Mouse (Mus musculus): ENCODE measurements around the gene Hist1h2ba.

Gene Hist1h2ba

DNA sequence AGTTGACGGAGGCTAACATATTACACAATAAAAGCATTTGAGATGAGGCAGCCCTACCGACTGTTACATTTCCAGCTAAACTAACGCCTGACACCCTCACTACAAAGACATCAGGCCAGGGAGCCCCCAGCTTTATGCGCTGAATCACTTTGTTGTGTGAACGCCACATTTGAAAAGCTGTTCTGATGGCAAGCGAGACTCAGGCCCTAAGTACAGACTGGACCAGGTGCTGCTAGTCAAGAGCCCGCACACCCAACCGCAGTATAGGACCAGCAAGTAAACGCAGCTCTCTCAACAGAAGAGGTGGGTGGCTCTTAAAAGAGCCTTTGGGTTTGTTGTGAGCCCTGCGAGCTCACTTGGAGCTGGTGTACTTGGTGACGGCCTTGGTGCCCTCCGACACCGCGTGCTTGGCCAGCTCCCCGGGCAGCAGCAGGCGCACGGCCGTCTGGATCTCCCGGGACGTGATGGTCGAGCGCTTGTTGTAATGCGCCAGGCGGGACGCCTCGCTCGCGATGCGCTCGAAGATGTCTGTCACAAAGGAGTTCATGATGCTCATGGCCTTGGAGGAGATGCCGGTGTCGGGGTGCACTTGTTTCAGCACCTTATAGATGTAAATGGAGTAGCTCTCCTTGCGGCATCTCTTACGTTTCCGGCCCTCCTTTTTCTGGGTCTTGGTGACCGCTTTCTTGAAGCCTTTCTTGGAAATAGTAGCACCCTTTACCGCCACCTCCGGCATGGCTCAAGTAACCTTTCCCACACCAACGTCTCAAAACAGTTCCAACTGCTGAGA lies at the start of gene Hist1h2ba:
Gene Hist1h2ba, minus strand, starts transcription at position 736 of the 790 bp plus-strand sequence.
- no peak for DNase-seq

DNA sequence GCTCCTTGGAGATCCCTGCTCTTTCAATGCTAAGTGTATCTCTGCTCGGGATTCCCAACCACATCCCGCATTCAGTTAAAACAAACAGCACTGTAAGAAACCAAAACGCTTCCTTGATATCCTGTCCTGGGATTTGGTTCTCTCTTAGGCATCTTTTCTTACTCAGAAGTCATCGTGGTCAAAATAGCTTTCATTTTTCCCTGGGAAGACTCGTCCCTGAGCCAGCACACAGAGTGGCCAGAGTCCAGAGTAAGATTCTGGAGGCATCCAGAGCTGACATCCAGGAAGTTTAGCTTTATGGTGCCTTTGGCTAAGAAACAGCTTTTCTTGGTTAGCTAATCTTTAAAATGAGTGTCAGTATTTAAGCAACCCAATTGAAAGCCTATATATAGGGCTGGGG lies 38.3 kb upstream of the Hist1h2ba start:
- no peak for DNase-seq

DNA sequence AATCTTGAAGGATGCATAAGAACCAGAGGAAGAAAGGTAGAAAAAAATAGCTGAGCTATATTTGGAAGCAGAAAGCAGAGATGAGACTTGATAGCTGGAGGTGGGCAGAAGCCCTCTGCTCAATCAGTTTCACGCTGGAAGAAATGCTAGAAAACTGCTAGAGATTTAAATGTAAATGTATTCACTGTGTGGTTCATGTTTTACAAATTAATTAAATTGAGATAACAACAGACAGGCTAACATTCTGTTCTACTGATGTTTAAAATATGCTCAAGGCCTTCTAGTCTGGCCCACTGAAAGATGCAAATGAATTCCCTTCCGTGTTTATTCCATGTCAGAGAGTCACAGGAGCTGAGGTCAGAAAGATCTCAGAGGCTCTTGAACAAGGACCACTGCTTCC lies 37.9 kb upstream of the Hist1h2ba start:
- no peak for DNase-seq

DNA sequence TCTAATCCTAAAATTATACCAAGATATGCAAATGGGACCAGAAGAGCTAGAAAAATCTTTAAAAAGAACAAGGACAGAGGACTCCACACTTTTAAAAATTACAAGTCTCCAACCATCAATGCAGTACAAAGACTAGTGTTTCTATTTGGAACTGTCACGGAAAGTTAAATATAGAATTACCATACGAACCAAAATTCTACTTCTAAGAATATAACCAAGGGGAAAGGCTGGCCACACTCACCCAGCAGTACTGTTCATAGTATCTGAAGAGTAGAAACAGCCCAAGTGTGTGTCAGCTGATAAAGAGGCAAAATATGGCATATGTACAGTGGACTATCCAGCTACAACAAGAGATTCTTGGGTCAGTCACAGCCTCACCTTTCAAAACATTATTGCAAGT lies 31.0 kb upstream of the Hist1h2ba start:
- DNase-seq, result no peak

DNA sequence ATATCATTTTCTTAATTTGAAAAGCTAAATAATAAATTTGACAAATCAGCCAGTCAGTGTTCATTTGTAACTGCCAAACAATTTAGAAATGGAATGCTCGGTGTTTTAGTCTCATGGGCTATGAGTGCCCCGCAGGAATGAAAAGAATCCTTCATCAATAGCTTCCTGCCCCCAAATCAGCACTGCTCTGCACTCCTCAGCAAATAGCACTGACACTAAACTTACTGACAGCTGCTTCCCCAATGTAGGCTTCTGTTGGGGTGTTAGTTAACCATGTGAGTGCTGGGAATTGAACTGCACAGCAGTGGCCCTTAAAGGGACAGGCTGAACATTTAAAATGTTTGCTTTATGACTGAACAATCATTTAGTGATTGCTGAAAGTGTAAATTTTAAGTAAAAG lies 25.8 kb upstream of the Hist1h2ba start:
- DNase-seq, result no peak

DNA sequence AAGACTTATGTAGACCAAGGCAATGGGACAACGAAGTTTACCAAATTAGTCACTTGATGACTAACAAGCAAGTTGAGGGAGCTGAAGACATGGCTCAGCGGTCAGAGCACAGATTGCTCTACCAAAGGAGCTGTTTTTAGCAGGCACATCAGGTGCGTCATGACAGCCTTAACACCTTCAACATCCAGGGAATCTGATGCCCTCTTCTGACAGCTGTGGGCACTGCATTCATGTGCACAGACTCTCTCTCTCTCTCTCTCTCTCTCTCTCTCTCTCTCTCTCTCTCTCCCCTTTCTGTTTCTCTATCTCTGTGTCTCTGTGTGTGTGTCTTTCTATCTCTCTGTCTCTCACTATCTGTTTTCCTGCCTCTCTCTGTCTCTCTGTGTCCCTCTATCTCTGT lies 17.0 kb upstream of the Hist1h2ba start:
- peak in 1 of 2 experiments; percentile 34 for DNase-seq

DNA sequence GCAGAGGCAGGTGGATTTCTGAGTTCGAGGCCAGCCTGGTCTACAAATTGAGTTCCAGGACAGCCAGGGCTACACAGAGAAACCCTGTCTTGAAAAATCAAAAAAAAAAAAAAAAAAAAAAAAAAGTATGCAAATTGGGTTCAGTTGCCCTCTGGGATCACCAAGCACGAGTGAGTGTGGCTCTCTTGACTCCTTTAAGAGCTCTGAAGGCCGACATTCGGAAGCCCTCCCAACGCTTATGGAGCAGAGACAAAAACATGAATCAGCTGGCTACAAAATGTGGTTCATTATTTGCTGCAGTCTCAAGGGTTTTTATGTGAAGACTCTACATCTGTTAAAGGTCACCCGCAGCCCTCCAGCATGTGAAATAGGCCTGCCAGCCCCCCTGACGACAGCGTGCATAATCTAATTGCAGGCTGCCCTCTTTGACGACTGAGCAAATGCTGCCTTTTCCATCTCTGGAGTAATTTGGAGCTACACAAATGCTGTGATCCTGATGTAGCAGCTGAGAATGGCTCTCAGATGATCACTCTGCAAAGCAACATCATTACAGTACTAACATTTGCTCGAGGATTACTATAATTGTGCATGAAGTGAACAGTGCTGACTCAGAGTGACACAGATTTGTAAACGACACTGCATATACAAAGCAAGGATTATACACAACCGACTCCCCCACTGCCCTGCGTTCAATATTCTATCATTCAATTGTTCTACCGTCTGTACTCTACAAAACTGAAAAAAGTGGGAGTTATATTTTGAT lies 15.7 kb upstream of the Hist1h2ba start:
- DNase-seq, result no peak

DNA sequence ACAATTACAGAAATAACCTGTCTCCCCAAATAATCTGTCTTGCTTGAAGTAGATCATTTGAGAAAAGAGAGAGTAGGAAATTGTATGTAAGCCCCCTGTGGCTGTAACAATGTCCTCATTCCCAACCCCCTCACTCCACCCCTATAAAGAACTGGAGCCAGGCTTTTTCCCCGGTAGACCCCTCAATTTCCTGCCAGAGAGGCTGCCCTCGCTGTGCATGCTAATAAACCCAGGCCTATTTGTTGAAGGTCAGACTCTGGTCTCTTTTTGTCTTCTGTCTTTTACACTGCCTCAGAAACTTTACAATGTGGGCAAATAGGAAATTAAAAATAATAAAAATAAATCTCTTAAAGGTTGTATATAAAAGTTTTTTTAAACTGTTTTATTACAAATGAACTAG lies 12.3 kb upstream of the Hist1h2ba start:
- no peak for DNase-seq

DNA sequence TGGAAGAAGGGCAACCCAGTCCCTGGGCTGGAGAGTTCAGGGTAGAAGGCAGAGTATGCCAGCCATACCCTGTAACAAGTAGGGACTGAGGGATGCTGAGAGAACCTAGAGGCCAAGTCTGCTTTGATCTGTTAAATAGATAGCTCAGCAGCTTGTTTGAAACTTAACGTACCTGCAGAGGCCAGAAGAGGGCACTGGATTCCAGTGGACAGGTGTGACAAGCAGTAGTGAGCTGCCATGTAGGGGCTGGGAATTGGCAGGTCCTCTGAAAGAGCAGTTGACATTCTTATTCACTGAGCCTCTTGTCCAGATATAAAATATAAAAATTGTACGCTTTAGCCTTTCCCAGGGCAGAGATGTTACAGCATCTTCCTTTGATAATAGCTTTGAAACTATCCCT lies 8.9 kb upstream of the Hist1h2ba start:
- no peak for DNase-seq

DNA sequence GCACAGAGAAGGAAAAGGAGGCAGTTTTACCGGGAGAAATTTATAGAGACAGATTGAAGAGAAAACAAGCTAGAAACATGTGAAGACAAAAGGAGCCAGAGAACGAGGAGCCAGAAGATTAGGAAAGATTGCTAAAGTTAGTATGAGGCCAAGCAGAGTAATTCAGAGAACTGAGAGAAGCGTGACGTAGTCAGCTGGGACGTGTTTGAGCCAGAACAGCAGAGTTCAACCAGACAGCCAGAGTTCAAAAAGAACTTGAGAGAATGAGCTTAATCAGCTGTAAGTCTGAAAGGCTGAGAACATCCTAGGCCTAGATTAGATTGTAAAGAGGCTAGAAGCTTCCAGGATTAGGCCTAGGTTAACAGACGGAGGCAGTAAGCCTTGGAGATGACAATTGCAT lies 6.3 kb upstream of the Hist1h2ba start:
- DNase-seq, result no peak

DNA sequence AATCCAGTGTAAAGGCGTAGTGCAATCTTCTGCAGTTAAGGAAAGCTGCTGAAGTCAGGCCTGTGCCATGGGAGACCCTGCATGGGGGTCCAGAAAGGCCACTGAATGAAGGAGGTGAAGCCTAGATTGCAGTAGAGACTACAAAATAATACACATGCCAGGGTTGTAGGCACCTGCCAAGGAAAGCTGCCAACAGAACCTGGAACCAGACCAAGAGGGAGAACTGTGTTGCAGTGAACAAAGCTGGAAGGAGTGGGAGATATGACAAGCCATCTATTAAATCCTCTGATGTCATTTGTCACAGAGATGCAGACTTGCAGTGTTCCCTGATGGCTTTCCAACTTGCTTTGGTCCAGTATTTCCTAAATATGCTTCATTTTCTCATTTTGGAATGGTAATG lies 4.7 kb upstream of the Hist1h2ba start:
- DNase-seq, result no peak

DNA sequence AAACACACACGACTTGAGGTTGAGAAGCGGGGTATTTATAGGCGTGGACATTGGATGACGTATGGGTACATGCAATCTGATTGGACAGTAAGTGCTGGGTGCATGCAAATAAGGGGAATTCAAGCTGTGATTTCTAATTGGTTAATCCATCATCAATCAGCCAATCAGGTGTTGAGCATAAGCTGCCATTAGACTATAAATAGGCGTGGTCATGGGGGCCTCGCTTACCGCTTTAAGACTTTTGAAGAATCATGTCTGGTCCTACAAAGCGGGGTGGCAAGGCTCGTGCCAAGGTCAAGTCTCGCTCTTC lies 210 bp upstream of the Hist1h2ba start, which contains the start of gene Hist1h2aa:
Gene Hist1h2aa, plus strand, starts transcription at position 252 of the 310 bp plus-strand sequence.
- DNase-seq, result no peak

DNA sequence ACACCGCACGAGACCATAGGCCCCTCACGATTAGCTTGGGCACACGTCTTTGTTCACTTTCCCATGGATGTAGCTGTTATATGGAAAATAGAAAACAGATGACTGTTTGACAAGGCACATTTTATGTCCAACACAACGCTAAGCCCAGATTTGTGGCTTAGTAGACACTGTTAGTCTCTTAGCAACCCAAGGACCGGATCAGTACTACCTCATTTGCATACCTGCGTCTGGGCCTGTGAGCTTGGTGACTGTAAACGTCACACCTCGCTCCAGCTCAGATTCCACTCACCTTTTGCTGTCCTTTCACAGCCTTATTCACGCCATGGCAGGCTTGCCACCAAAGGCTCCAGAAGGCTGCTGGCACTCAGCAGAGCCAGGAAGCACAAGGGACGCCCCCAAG lies 3.1 kb downstream of the Hist1h2ba start:
- DNase-seq, result no peak

DNA sequence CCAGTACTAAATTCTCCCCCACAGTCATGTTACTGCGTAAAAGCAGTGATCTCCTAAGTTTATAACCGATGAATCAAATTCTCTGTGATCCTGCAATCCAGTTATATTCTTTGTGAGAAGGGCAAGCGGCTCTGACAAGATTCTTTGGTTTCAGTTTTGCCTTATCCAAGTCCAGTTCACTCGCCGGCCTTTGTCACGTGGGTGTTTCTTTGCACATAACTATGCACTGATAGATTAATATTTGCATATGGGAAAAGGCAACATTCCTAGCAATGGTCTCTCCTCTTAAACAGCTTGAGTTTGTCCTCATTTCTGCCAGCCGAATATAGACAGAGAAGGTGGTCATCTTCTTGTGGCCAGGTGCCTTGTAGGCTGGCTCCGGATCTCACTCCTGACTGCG lies 3.5 kb downstream of the Hist1h2ba start:
- no peak for DNase-seq

DNA sequence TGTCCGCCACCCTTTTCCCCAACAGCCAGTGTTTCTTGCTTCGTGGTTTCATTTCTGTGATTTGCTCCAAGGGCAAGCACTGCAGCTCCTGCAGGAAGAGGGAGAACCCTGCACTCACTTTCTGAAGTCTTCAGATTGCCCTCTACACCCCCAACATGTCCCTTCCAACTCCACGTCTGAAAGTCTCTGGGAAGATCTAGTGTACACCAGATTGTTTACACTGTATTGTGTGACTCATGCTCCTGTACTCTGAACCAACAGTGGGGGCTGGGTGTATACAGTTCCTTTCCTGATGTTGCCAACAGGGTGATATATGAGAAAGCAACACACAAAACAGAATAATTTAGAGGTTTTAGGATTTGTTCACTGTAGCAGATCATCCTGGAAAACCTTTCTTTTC lies 5.3 kb downstream of the Hist1h2ba start:
- DNase-seq, result peak in 1 of 2 experiments; percentile 14

DNA sequence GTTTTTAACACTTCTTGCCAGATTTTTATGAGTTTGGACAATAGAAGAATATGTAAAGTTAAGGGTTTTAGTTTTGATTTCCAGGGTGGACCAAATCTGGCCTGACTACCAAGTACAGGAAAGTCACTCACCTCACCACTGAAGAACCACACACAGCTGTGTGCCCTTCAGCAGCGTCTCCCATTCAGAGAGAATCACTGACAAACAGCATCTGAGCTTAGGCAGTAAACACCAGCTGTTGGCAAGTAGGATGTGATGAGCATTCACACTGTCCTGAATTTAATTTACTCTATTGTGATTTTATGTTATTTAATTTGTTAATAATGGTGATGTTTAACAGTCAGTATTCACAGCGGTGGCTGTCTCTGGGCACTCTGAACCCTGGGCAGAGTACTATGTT lies 8.2 kb downstream of the Hist1h2ba start:
- no peak for DNase-seq

DNA sequence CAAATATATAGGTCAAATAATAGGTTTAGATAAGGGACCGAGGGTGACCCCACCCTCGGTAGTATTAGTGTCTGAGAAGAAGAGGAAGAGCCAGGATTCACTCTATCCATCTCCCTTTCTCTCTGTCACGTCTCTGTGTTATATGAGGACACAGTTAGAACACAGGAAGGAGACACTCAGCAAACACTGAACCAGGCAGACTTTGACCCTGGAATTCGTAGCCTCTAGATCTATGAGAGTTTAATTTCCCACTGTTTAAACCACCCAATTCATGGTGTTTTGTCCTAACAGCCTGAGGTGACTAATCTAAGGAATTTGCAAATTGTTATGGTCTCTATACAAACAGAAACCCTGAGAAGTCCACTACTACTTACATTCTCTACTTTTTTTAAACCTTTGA lies 16.3 kb downstream of the Hist1h2ba start:
- no peak for DNase-seq

DNA sequence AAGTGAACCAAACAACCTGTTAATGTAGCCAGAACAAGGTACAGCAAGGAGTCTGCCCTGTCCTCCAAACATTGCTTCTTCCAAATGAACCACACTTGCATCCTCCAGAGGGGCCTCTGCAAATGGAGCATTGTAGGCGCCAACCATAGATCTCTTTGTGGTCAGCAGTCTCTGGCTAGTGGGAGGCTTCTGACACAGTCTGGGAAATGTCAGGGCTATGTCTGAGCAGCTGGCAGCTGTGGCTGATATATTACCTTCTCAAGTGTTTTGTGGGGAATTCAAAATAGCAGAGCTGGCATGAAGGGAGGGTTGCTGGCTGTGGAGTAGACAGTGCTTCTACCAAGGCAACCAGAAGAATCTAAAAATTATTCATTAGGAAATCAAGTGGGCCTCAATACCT lies 17.8 kb downstream of the Hist1h2ba start:
- no peak for DNase-seq

DNA sequence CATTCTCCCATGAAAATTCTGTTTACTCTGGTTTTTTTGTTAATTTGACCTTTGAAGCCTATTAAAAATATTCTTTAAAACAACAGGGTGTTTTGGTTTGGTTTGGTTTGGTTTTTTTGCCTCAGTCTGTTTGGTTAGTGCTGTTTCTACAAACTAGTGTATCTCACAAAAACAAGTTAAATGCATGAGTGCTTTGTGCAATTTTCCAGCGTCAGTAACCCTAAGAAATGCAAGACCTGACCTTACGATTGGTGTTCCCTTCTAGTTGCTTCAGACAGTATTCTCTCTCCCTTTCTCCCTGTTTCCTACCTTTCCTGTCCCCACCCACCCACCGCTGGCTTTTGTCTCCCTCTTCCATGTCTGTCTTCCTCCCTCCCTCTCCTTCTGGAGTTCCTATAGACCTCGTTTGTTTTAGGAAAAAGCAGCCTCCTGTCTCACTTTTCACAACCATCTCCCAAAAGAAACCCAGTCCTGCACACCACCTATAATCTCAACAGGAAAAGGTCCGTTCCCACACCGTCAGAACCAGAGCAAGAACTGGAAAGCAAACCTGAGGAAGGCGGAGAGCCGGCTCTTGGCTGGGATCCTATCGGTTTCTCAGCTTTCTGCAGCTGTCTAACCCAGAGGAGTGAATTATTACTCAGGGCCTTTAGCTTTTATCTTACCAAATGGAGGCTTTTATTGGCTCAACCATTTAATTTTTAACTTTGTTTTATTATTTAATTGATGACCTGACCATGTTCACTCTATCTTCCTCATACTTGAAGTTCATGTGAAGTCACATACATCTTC lies 19.4 kb downstream of the Hist1h2ba start, which contains the start of gene Slc17a4:
Gene Slc17a4, minus strand, starts transcription at position 634 of the 792 bp plus-strand sequence.
- no peak for DNase-seq

DNA sequence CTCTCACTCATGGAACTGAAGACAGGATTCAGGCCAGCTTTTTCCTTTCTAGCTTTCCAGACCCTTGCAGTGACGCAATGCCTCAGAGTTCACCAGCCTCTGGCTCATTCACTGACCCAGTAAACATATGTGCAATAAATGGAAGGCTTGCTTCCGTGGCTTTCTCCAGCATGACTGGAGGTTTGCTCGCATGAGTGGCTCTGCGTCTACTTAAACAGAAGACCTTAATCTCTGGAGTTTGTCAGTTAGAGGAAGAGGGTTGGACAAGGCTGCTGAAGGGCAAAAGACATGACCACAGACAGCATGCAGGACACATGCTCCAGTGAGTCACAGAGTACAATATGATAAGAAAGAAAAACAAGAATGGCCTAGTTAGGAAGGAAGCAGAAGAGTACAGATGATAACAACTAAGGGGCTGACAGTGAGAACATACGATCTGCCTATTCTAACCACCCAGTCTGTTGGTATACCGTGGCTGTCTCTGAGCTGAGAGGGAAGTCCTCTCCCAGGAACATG lies 20.1 kb downstream of the Hist1h2ba start:
- no peak for DNase-seq

DNA sequence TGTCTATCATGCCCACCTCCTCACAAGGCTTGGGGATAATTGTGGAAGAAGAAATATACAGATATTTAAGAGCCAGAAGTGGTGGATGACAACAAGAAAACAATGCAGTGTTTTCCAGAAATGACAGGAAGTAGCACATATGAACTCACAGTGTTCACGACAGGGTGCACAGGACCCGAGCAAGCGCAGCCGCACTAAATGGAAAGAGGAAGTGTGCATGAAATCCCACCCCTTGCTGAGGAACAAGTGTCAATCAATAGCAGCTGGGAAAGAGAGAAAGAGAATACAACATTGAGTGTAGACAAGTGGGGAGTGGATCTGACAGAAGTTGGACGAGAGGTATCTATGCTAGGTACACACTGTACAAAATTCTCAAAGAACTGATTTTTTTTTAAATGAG lies 22.6 kb downstream of the Hist1h2ba start:
- DNase-seq, result no peak

DNA sequence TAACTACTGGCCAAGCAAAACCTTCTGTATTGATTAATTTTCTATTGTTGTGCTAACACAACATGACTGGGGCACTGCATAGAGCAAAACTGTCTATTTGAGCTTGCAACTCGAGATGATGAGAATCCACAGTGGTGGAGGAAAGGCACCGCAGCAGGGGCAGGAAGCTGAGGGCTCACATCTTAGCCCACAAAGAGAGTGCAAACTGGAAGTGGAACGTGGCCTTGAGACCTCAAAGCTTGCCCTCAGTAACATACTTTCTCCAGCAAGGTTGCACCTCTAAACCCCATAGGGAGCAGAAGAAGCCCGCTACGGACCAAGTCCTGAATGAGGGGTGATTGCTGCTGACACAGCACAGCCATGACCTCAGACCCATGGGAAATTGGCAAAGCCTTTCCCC lies 23.8 kb downstream of the Hist1h2ba start:
- no peak for DNase-seq

DNA sequence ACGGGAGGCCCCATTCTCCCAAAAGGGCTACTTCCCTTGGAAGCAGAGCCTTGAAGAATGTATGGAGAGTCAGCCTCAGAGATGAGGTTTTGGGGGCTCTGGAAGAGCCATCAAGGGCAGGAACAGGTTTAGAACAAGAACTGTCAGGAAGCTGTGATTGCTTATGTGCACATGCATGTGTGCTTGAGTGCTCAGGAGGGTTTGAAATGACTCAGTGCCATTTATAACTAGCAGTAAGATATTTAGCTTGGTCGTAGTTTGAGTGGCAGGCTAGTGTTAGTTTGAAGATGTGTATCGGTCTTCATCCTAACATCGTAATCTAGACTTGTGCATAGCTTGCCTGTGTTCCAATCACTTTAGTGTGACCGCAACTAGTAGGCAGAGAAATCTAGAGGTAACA lies 27.1 kb downstream of the Hist1h2ba start:
- DNase-seq, result no peak
